Mouse (Mus musculus) ovary, postnatal 36 days (tissue): Measurements from ENCODE around the gene Srrd.
"Not testable (repeated sequence)": the region's sequence is repeated elsewhere in the genome, so short reads cannot be mapped to it uniquely, and the experiment has no call there.

Source experiments
- DNase-seq: peaks from one replicate; pipeline ENCODE4 v3.0.0; 2022; ENCODE audit warnings: low spot score, mixed read lengths

Gene Srrd

GRCm38 (mm10) chr5:112356322-112356721 lies 13.5 kb upstream of the Srrd start:
- no peak for DNase-seq

GRCm38 (mm10) chr5:112355910-112356309 lies 13.1 kb upstream of the Srrd start, which contains the start of gene Gm6583:
Gene Gm6583 (minus strand): TSS chr5:112356033.
- DNase-seq = no peak

- DNase-seq = no peak
Measured at GRCm38 (mm10) chr5:112355493-112355892, 12.7 kb upstream of the Srrd start.

GRCm38 (mm10) chr5:112349169-112349568 lies 6.3 kb upstream of the Srrd start:
- DNase-seq = no peak

- DNase-seq = no peak
Measured at GRCm38 (mm10) chr5:112346211-112346965, 3.5 kb upstream of the Srrd start.

- DNase-seq = no peak
Measured at GRCm38 (mm10) chr5:112344092-112344960, 1.5 kb upstream of the Srrd start.

GRCm38 (mm10) chr5:112343205-112343595 lies 360 bp upstream of the Srrd start:
- DNase-seq = no peak

GRCm38 (mm10) chr5:112339215-112339614 lies 3.6 kb downstream of the Srrd start:
- DNase-seq = no peak

- no peak for DNase-seq
Measured at GRCm38 (mm10) chr5:112337004-112337403, 5.8 kb downstream of the Srrd start.

- peak; percentile 49 for DNase-seq
Measured at GRCm38 (mm10) chr5:112335473-112335872, 7.4 kb downstream of the Srrd start.

GRCm38 (mm10) chr5:112329805-112330564 lies 12.9 kb downstream of the Srrd start:
- no peak for DNase-seq

- no peak for DNase-seq
Measured at GRCm38 (mm10) chr5:112327854-112328253, 15.0 kb downstream of the Srrd start.

- DNase-seq = no peak
Measured at GRCm38 (mm10) chr5:112326446-112327009, 16.3 kb downstream of the Srrd start.

- DNase-seq = peak; percentile 95
Measured at GRCm38 (mm10) chr5:112325546-112326445, 17.0 kb downstream of the Srrd start, which contains the start of gene Tfip11. Gene Tfip11 (plus strand): TSS chr5:112326358.

- DNase-seq = no peak
Measured at GRCm38 (mm10) chr5:112324637-112325545, 17.9 kb downstream of the Srrd start.

GRCm38 (mm10) chr5:112323246-112323645 lies 19.6 kb downstream of the Srrd start:
- DNase-seq = no peak

GRCm38 (mm10) chr5:112321376-112321775 lies 21.5 kb downstream of the Srrd start:
- DNase-seq = no peak

- DNase-seq = no peak
Measured at GRCm38 (mm10) chr5:112320936-112321335, 21.9 kb downstream of the Srrd start.

GRCm38 (mm10) chr5:112320379-112320778 lies 22.5 kb downstream of the Srrd start:
- DNase-seq = no peak

GRCm38 (mm10) chr5:112319343-112319742 lies 23.5 kb downstream of the Srrd start:
- not testable (repeated sequence) for DNase-seq
